26 mouse cellular contexts compared by ENCODE assay signal in genomic region chr14:11963791-11964190, GRCm38 (mm10).
"Had no signal": no experiment of that assay in that cellular context is flagged by ENCODE, and none has a peak within 500 bp of the region (broad histone marks: within the 10 kb centered on the region; RNA-seq: fewer than 3 reads in every experiment).

No protein-coding gene starts in this region.

- DNase-seq: gastrocnemius, postnatal 14 days; gastrocnemius, postnatal 36 days; heart, adult 2 months; heart, postnatal 14 days; heart, postnatal 36 days; kidney, adult 11 months; kidney, adult 2 months; kidney, adult 9 months; kidney, postnatal 14 days; kidney, postnatal 36 days; layer of hippocampus, adult 9-11 months; liver; liver, embryonic 13.5 days had no signal

- H3K9me3 ChIP-seq: heart, embryonic 13.5 days; heart, embryonic 15.5 days; hindbrain, embryonic 13.5 days; hindbrain, embryonic 15.5 days; kidney, embryonic 15.5 days; limb, embryonic 10.5 days; limb, embryonic 12.5 days; liver, embryonic 13.5 days had no signal

- H3K9ac ChIP-seq: heart, embryonic 13.5 days; heart, embryonic 15.5 days; hindbrain, embryonic 13.5 days; hindbrain, embryonic 15.5 days; kidney, embryonic 15.5 days; limb, embryonic 12.5 days; liver, embryonic 13.5 days had no signal

- H3K27me3 ChIP-seq: heart, embryonic 13.5 days; heart, embryonic 15.5 days; hindbrain, embryonic 13.5 days; hindbrain, embryonic 15.5 days; kidney, embryonic 15.5 days; limb, embryonic 12.5 days; liver, embryonic 13.5 days had no signal

- ATAC-seq: hindbrain, postnatal 0 days; intestine, embryonic 16.5 days had no signal

- H3K4me2 ChIP-seq: heart, embryonic 11.5 days; heart, embryonic 13.5 days; heart, embryonic 15.5 days; hindbrain, embryonic 13.5 days; hindbrain, embryonic 15.5 days; kidney, embryonic 15.5 days; limb, embryonic 12.5 days; liver, embryonic 11.5 days; liver, embryonic 13.5 days had no signal

- H3K4me1 ChIP-seq: liver, embryonic 13.5 days had no signal

- H3K4me3 ChIP-seq: heart, adult 2 months; heart, embryonic 13.5 days; heart, embryonic 15.5 days; hindbrain, embryonic 13.5 days; hindbrain, embryonic 15.5 days; kidney, embryonic 15.5 days; left cerebral cortex, adult 2 months; limb, embryonic 10.5 days; limb, embryonic 12.5 days; liver, embryonic 13.5 days had no signal

- H3K36me3 ChIP-seq: heart, embryonic 13.5 days; heart, embryonic 15.5 days; hindbrain, embryonic 13.5 days; hindbrain, embryonic 15.5 days; limb, embryonic 10.5 days; limb, embryonic 12.5 days; liver, embryonic 13.5 days had no signal

- H3K27ac ChIP-seq: heart, adult 2 months; heart, embryonic 13.5 days; heart, embryonic 15.5 days; hindbrain, embryonic 13.5 days; hindbrain, embryonic 15.5 days; hindbrain, postnatal 0 days; kidney, embryonic 15.5 days; kidney, postnatal 0 days; left cerebral cortex, adult 2 months; limb, embryonic 10.5 days; limb, embryonic 12.5 days; liver, embryonic 13.5 days had no signal
